Mouse (Mus musculus): ENCODE results near the gene Cd93.

The Cd93 gene

GRCm38 (mm10) chr2:148453061-148453460 is 9.7 kb upstream of the Cd93 start:
- Histone ChIP-seq H3K27me3 (ENCODE audit: control insufficient read depth, insufficient read depth, low read length, poor library complexity, severe bottlenecking) (no peaks in the 10 kb centered on the region), H3K36me3 (ENCODE audit: control insufficient read depth, insufficient read depth, low read length, poor library complexity, severe bottlenecking) (no peaks in the 10 kb centered on the region)
- no peak for DNase-seq (ENCODE audit: low read depth, low spot score)

- Histone ChIP-seq H3K36me3 (ENCODE audit: control insufficient read depth, insufficient read depth, low read length, poor library complexity, severe bottlenecking) (no peaks in the 10 kb centered on the region), H3K27me3 (ENCODE audit: control insufficient read depth, insufficient read depth, low read length, poor library complexity, severe bottlenecking) (no peaks in the 10 kb centered on the region)
- no peak for DNase-seq (ENCODE audit: low read depth, low spot score)
These were observed 8.1 kb upstream of the Cd93 start for GRCm38 (mm10) chr2:148451498-148451897.

- Histone ChIP-seq H3K36me3 (ENCODE audit: control insufficient read depth, insufficient read depth, low read length, poor library complexity, severe bottlenecking) (no peaks in the 10 kb centered on the region), H3K27me3 (ENCODE audit: control insufficient read depth, insufficient read depth, low read length, poor library complexity, severe bottlenecking) (no peaks in the 10 kb centered on the region)
- no peak for DNase-seq (ENCODE audit: low read depth, low spot score)
These were observed 7.3 kb upstream of the Cd93 start for GRCm38 (mm10) chr2:148450616-148451015.

DNA sequence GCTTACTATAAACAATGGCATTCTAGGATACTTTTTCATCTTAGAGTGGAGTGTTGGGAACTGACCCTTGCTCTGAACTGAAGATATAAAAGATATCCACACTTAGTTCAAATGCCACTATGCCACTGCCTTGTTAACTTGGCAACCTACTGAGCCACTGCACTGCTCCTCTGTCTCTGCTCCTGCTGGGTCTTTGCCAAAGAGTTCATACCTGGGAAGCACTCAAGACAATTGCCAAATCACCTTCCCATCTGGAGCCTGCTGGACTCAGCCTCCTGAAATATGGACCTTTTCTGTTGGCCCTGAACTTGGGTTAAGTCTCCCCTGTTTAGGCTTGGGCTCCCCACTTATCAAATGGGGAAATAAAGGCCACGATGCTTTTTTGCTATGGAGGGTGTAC is 6.3 kb upstream of the Cd93 start:
- Histone ChIP-seq H3K36me3 (ENCODE audit: control insufficient read depth, insufficient read depth, low read length, poor library complexity, severe bottlenecking) (no peaks in the 10 kb centered on the region), H3K27me3 (ENCODE audit: control insufficient read depth, insufficient read depth, low read length, poor library complexity, severe bottlenecking) (no peaks in the 10 kb centered on the region)
- no peak for DNase-seq (ENCODE audit: low read depth, low spot score)

GRCm38 (mm10) chr2:148446446-148446845 is 3.1 kb upstream of the Cd93 start:
- no peak for DNase-seq (ENCODE audit: low read depth, low spot score)
- H3K36me3 ChIP-seq (ENCODE audit: control insufficient read depth, insufficient read depth, low read length, poor library complexity, severe bottlenecking): no peaks in the 10 kb centered on the region
- H3K27me3 ChIP-seq (ENCODE audit: control insufficient read depth, insufficient read depth, low read length, poor library complexity, severe bottlenecking): no peaks in the 10 kb centered on the region

- no peaks in the 10 kb centered on the region for H3K36me3 ChIP-seq (ENCODE audit: control insufficient read depth, insufficient read depth, low read length, poor library complexity, severe bottlenecking)
- DNase-seq (ENCODE audit: low read depth, low spot score): no peak
- no peaks in the 10 kb centered on the region for H3K27me3 ChIP-seq (ENCODE audit: control insufficient read depth, insufficient read depth, low read length, poor library complexity, severe bottlenecking)
These were observed 2.3 kb upstream of the Cd93 start for GRCm38 (mm10) chr2:148445616-148446015.

GRCm38 (mm10) chr2:148444472-148444871 is 1.1 kb upstream of the Cd93 start:
- H3K36me3 ChIP-seq (ENCODE audit: control insufficient read depth, insufficient read depth, low read length, poor library complexity, severe bottlenecking): no peaks in the 10 kb centered on the region
- no peak for DNase-seq (ENCODE audit: low read depth, low spot score)
- no peaks in the 10 kb centered on the region for H3K27me3 ChIP-seq (ENCODE audit: control insufficient read depth, insufficient read depth, low read length, poor library complexity, severe bottlenecking)

DNA sequence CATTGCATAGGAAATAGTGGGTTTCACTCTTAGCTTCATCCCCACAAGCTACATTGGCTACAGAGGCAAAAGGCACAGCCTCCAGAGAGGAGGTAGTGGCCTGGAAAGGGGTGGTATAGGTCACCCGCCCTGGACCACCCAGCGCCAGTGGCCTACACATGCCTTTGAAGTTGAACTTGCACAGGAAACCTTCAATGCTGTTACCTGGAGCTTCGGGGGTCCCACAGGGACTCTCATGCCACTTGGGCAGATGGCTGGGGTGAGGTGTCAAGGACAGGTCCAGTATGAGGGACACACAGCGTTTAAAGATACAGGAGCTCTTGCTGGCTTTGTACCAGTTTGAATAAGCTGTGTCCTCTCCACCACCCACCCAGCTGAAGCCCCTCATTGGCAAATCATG is 653 bp downstream of the Cd93 start:
- H3K36me3 ChIP-seq (ENCODE audit: control insufficient read depth, insufficient read depth, low read length, poor library complexity, severe bottlenecking): no peaks in the 10 kb centered on the region
- no peaks in the 10 kb centered on the region for H3K27me3 ChIP-seq (ENCODE audit: control insufficient read depth, insufficient read depth, low read length, poor library complexity, severe bottlenecking)
- DNase-seq (ENCODE audit: low read depth, low spot score): no peak

GRCm38 (mm10) chr2:148442172-148442571 is 1.2 kb downstream of the Cd93 start:
- Histone ChIP-seq H3K36me3 (ENCODE audit: control insufficient read depth, insufficient read depth, low read length, poor library complexity, severe bottlenecking) (no peaks in the 10 kb centered on the region), H3K27me3 (ENCODE audit: control insufficient read depth, insufficient read depth, low read length, poor library complexity, severe bottlenecking) (no peaks in the 10 kb centered on the region)
- peak; percentile 17 for DNase-seq (ENCODE audit: low read depth, low spot score)

DNA sequence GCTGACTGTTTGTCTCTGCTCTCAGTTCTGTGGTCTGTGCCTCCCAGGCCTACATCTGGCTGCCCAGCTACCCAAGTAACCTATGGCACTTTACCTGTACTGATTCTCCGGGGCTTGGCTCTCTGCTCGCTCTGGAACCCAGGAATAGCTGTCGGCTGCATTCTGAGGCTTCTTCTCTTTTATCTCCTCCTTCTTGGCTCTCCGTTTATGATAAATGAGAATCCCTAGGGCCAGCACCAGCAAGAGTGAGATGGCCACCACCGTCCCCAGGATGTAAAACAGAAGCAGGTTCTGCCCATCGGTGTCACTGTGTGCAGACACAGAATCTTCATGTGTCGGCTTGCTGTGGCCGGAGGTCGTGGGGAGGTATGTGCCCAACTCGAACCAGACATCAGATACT is 1.9 kb downstream of the Cd93 start:
- no peak for DNase-seq (ENCODE audit: low read depth, low spot score)
- H3K27me3 ChIP-seq (ENCODE audit: control insufficient read depth, insufficient read depth, low read length, poor library complexity, severe bottlenecking): no peaks in the 10 kb centered on the region
- no peaks in the 10 kb centered on the region for H3K36me3 ChIP-seq (ENCODE audit: control insufficient read depth, insufficient read depth, low read length, poor library complexity, severe bottlenecking)

DNA sequence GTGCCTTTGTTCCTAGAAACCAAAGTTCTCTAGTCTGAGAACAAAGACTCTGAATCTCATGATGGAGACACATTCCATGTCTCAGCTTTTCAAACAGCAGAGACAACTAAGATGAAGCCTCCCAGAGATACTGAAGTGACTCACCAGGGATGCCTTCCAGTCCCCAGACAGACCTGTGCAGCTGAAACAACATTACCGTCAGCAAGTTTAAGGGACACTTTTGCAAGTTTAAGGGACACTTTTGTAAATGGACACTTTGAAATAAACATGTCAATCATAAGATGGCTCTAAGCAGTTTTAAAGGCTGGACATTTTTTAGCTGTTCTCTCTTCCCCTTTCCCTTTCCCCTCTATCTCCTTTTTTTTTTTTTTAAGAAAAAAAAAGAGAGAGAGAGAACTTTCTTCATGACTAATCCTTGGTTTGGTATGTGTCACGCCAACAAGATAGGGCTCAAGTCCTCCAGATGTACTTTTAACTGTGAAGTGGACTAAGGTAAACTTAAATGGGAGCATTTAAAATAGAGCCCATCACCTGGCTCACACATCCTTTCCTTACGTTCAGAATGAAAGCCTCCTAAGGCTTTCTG is 3.6 kb downstream of the Cd93 start:
- no peaks in the 10 kb centered on the region for H3K36me3 ChIP-seq (ENCODE audit: control insufficient read depth, insufficient read depth, low read length, poor library complexity, severe bottlenecking)
- no peak for DNase-seq (ENCODE audit: low read depth, low spot score)

DNA sequence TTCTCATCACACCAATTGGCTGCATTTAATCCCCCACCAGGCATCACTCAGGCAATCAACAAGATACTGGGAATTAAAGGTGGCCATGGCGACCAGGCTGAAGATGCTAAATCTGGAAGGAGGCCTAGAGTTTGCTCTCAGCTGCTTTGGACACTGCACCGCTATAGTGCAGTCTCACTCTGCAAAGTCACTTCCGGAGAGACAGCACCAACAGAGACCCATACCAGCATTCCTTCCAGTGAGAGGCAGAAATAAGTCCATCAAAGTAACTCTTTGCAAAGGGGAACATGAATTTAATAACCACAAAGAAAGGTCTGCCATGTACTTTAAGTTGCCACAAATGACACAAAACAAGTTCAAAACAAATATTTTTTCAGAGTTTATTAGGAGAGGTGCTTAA is 7.1 kb downstream of the Cd93 start:
- no peaks in the 10 kb centered on the region for H3K27me3 ChIP-seq (ENCODE audit: control insufficient read depth, insufficient read depth, low read length, poor library complexity, severe bottlenecking)
- DNase-seq (ENCODE audit: low read depth, low spot score): no peak
- H3K36me3 ChIP-seq (ENCODE audit: control insufficient read depth, insufficient read depth, low read length, poor library complexity, severe bottlenecking): no peaks in the 10 kb centered on the region

More for the DNA sequence above, 3.6 kb downstream of the Cd93 start:
- no peaks in the 10 kb centered on the region for H3K27me3 ChIP-seq (ENCODE audit: control insufficient read depth, insufficient read depth, low read length, poor library complexity, severe bottlenecking)

GRCm38 (mm10) chr2:148432346-148432745 is 11.0 kb downstream of the Cd93 start:
- no peaks in the 10 kb centered on the region for H3K27me3 ChIP-seq (ENCODE audit: control insufficient read depth, insufficient read depth, low read length, poor library complexity, severe bottlenecking)
- no peaks in the 10 kb centered on the region; the same call in 1 of the 2 replicates for H3K36me3 ChIP-seq (ENCODE audit: control insufficient read depth, insufficient read depth, low read length, poor library complexity, severe bottlenecking)
- DNase-seq (ENCODE audit: low read depth, low spot score): no peak

DNA sequence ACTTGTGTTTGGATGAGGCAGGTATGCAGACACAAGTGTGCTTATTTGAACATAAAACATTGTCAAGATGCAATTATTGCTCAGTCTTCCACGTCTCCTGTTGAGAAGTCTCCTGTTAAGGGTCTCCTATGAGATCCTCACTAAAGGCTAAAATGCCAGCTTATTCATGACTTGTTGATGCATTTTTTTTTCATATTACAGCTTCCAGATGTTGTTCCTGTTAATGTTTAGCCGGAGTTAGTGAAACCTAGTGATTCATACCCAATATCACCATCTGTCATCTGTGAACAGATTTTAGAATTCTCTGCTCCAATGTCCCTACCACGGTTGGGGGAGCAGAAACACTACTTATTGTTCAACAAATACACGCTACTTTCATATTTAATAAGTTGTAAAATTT is 12.4 kb downstream of the Cd93 start:
- H3K36me3 ChIP-seq (ENCODE audit: control insufficient read depth, insufficient read depth, low read length, poor library complexity, severe bottlenecking): no peaks in the 10 kb centered on the region; the same call in 1 of the 2 replicates
- no peak for DNase-seq (ENCODE audit: low read depth, low spot score)

DNA sequence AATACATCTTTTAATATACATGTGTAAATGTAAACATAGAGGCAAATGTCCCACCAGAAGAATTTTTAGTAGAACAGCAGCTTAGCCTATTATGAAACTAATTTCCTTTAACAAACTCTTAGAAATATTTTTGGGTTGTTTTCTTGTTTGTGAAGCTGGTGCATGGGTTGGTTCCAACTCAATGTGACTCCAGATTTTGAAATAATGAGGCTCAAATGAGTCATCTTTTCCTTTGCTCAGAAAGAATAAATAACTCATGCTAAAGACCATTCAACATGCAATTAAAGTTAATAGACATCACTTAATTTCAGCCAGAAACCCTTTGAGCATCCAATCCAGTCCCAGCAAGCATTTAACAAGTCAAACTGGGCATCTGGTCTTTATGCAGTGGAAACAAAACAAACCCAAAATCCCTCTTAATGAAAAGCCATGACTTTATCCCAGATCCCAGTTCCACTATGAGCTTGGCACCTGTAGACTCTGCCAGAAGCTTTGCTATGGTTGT is 14.3 kb downstream of the Cd93 start:
- Histone ChIP-seq H3K36me3 (ENCODE audit: control insufficient read depth, insufficient read depth, low read length, poor library complexity, severe bottlenecking) (no peaks in the 10 kb centered on the region; the same call in 1 of the 2 replicates), H3K27me3 (ENCODE audit: control insufficient read depth, insufficient read depth, low read length, poor library complexity, severe bottlenecking) (no peaks in the 10 kb centered on the region)
- DNase-seq (ENCODE audit: low read depth, low spot score): no peak

More for the DNA sequence above, 12.4 kb downstream of the Cd93 start:
- H3K27me3 ChIP-seq (ENCODE audit: control insufficient read depth, insufficient read depth, low read length, poor library complexity, severe bottlenecking): no peaks in the 10 kb centered on the region

DNA sequence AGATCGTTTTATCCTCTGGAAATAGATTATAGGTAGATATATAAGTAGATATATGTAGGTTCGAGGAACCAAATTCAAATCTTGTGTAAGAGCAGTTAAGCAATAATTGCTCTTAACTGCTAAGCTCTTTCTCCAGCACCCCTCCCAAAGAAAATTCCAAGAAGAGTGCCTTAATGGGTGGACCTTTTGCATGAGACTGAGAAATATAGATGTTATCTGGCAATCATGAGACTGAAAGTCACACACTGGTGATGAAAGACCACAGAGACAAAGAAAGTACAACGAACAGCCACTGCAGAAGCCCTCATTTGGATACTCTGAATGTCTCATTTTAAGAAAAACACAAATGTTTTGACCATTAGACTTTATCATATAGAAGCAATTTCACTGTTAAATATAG is 14.8 kb downstream of the Cd93 start:
- H3K27me3 ChIP-seq (ENCODE audit: control insufficient read depth, insufficient read depth, low read length, poor library complexity, severe bottlenecking): no peaks in the 10 kb centered on the region
- H3K36me3 ChIP-seq (ENCODE audit: control insufficient read depth, insufficient read depth, low read length, poor library complexity, severe bottlenecking): no peaks in the 10 kb centered on the region; the same call in 1 of the 2 replicates
- DNase-seq (ENCODE audit: low read depth, low spot score): no peak

Data from splenic B cell, adult 2 months (primary cell).